Mouse (Mus musculus) urinary bladder, adult 18-20 months (tissue): ENCODE data around the gene Wt1.

Experiments used
- DNase-seq, 2 experiments: peaks; one replicate each; pipeline ENCODE4 v3.0.0; 2022; ENCODE audit warnings: low spot score in 2 of 2, mixed read lengths in 2 of 2

The Wt1 gene

DNA sequence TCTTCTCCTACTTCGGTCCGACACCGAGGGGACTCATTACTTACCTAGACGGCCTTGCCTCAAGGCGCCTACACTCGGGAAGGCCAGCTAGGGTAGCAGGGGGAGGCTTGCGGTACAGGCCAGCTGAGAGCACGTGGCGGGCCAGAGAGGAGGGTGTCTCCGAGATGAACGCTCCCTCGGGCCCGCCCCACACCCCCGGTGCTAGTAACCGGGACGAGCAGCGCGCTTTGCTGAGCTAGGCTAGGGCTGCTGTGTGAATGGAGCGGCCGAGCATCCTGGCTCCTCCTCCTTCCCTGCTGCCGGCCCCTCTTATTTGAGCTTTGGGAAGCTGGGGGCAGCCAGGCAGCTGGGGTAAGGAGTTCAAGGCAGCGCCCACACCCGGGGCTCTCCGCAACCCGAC lies at the start of gene Wt1:
Gene Wt1 (plus strand): TSS at position 251 of the 400 bp plus-strand sequence.
- peak in 1 of 2 experiments; percentile 54 for DNase-seq

DNA sequence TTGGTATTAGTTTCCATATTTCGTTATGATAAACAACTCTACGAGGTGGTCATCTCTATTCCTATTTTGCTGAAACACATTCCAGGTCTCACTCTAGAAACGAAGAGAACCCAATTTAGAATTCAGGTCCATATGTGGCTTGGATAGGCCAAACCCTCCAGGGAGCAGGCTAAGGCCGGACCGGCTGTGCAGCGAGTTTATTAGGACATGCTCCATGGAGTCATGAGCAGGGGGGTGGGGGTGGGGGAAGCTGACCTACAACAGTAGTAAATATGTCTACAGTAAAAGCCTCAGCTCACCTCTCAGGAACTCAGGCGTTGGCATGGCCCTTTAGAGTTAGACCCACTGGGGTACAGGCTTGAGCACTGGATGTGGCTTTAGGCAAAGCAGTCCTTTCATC lies 49.2 kb upstream of the Wt1 start:
- no peak for DNase-seq

DNA sequence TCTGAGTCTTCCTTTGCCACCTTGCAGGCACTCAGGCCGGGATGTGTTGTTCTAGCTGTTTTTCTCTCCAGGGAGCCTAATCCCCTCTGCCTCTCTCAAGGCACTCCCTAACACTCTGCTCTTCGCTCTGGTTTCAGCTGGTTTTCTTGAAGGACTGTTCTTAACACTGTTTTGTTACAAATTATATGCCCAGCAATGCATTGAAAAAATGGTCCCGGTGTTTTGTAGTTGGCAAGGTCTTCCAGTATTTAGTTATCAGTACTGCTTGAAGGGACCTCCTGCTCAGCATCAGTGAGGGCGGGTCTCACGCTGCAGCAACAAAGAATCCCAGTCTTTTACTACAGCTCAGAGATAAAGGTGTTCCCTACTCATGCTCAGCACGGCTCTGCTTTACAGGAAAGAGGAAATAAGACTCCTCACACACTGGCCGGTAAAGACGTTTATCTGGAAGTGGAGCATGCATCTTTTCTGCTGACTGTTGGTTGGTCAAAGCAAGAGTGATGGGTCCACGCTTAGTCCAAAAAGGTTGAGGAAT lies 44.0 kb upstream of the Wt1 start:
- DNase-seq, result no peak

DNA sequence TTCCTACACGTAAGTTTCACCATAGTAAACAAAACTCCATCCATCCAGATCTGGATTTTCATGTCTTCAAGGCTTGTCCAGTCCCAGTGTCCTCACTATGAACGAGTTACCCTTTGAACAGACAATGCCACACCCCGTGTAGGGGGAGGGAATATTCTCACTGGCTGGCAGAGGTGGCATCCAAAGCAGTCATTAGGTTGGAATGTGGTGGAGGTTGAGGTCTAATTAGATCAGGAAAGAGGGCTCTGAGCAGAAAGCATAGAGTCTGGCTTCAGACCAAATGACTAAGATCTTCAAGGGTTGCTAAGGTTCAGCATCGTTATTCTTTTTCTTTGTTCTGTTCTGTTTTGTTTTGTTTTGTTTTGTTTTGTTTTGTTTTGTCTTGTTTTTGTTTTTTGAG lies 42.3 kb upstream of the Wt1 start:
- no peak for DNase-seq

DNA sequence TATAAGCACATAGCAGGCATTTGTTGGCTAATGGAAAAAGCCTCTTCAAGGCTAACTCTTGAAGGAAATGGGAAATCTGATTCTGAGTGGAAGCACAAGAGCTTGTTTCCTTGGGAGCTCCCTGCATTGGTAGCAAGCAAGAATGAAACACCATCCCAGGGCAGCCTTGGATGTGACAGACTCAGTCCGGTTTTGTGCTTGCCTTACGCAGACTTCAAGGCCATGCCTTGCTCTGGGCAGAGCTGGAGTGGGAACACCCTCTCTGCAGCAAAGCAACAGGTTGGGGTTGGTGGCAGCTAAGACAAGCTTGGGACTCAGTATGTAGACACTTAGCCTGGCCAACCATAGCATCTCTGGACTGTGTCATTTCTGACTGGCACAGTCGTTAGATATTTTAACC lies 40.2 kb upstream of the Wt1 start:
- no peak for DNase-seq

DNA sequence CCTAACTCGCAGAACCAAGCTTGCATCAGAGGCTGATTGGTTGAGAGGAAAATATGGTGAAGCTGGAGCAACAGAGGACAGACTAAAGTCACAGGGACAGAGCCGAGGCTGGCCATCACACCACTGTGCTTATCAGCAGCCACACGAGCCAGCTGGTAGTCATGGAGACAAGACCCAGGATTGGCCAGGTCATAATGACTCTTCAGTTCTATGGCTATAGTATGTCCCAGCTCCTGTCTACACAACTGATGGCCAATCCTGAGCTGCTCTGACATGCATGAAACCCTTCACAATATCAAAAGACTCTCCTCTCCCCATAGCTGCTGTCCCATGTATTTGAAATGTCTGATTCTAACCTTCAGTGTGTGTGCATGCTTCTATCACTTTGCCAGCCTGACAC lies 38.3 kb upstream of the Wt1 start:
- no peak for DNase-seq

DNA sequence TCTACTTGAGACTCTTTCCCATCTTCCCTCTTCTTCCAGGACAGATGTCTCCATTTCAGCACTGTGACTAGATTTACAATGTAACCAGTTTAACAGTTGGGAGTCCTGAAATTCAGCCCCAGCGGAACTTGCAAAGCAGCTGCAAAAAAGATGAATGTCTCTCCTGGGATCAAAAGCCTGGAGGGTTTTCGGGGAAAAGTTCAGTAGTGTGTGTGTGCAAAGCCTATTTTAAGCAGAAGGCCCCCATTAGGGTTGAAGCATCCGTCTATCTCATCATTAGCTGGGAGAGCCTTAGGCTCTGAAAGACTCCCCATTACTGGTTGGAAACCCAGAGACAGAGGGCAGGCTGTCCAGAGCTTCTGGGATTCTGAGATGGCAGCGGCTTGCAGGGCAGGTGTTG lies 37.2 kb upstream of the Wt1 start:
- no peak for DNase-seq

DNA sequence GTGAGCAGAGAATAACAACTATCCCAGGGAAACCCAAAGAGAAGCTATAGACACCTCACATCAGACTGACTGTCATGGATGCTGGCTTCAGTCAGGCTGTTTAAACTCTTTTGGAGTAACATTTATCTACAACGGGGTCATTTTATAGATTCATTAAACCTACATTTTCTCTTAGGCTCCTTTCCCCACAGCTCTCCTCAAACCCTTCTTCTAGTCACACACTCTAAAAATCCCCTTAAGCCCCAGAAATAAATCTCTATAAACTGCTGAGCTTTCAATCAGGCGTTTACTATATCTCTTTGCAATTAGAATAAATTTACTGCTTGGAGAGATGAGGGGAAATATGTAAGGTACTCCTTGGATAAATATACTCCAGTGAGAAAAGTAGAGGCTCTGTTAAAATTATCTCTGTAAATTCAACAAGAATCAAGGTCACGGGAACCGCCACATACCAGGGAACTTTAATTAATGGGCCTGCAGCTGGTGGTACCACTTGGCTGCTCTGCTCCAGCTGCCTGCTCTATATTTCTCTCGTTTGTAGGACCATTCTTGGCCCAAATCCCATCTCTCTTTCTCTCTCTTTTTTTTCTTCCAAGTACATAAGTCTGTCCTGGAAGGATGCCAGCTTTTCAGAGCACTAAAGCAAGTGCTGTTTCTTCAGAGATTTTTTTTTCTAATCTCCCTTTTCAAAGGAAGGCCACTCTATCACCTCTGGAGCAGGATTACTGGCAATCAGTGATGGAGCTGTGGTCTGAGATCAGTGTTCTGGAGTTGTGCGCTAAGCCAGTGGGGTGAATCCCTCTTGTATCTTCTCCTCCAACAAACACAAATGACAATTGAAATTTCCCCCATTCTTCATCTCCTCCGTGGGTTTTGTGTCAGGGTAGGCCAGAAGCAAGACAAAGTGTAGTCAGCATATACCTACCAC lies 36.5 kb upstream of the Wt1 start:
- DNase-seq, result no peak

DNA sequence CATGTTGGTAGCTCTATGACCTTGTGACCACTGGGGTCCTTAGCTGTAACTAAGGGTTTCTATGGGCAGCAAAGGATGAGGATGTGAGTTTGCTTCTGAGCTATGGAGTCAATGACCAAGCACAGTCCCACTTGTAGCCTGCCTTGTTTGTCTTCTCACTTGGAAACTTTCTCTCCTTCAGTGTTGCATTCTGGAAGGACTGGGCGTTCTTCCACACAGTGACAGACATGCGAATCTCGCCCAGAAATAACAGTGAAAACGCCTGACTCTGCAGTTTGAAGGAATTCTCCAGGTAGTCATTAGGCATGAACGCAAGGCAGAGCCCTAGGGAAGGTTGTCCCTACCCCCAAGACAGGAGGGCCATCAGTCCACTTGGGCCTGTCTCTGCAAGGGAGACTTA lies 35.3 kb upstream of the Wt1 start:
- DNase-seq, result no peak

DNA sequence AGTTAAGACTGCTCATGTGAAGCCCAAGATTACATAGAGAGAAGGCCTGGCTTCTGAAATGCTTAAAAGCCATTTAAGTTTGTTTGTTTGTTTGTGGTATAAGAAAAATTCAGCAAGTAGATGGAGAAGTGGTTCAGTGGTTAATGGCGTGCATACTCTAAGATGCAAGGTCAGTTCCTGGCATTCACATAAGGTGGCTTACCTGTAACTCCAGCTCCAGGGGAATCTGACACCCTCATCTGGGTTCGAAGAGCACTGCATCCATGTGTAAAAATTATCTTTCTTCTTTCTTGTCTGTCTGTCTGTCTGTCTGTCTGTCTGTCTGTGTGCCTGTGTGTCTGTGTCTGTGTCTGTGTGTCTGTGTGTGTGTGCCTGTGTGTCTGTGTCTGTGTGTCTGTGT lies 34.6 kb upstream of the Wt1 start, which contains the start of gene Gm11060:
Gene Gm11060 (plus strand): TSS at position 301 of the 400 bp plus-strand sequence.
- DNase-seq, result no peak

DNA sequence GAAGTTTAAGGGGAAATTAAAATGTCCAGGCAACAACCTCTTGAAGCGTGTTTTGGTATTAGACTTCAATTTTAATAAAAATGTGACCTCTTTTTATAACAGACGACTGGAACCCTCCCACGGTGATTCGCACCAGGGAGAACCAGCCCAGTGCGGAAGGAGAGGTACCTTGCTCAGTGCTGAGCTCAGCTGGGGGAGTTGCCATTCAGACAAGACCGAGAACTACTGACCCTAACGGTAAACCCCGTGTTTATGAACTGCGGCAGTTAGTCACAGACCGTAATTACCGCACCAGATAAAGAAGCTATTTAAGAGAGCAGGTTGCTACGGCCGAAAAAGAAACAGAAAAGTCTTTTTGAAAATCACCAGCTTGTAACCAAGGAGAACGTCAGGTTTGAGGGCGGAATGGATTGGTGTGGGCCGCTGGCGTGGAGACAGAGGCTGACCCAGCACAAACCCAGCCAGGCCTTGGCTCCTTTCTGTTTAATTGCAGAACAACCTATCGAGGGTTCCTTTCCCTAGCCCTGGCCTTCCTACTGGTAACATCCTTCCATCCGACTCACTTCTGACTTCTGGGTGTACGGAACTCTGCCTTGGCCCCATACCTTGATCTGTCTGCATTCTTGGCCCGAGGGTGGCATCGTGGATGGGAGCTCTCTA lies 28.9 kb upstream of the Wt1 start:
- no peak for DNase-seq

DNA sequence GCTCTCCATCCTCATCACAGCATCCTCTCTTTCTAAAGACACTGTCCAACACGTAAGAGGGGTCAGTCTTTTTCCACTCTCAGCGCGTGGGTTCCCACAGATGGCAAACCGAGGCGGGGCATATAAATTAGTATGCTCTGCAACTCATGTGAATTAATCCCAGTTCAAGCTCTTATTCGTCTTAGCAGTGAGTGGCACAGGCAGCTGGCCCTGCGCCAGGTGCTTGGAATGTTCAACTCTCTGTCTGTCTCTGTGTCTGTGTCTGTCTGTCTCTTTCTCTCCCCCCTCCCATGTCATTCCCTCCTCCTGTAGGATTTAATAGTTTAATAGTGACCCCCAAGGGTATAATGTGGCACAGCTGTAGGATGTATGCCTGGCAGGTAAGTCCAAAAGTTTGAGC lies 26.9 kb upstream of the Wt1 start:
- no peak for DNase-seq

DNA sequence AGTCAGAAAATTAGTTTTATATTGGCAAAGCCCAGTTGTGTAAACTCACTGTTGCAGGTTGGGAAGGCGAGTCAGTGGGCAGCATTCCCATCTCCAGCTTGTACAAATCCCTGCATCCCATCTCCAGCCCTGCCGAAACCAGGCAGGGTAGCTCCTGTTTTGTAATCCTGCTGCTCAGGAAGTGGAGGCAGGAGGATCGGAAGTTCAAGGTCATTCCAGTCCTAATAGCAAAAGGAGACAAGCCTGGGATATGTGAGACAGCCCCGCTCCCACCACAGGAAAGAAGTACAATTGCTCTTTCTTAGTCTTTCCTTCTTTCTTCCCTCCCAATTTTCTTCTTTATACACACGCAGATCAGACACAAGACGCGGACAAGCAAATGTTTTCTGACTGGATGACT lies 25.8 kb upstream of the Wt1 start:
- no peak for DNase-seq

DNA sequence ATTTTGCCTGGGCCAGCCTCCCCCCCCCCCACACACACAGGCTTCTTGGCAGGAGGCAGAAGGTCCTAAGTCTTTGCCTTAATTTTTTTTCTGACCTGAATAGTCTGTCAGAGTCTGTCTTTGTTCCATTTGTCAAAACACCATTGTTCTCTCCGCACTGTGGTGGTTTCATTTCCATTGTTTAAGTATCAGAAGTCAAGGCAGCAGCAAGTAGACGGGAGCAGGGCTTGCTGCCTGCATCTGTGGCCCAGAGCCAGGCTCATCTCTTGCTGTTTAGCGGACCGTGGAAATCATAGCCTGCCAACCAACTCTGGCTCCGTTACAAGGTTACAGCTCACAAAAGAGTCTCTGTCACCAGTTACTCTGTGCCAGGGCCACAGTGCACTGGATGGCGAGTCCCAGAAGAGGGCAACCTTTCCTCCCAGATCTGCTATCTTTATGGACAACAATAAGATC lies 17.6 kb upstream of the Wt1 start:
- DNase-seq, result no peak

DNA sequence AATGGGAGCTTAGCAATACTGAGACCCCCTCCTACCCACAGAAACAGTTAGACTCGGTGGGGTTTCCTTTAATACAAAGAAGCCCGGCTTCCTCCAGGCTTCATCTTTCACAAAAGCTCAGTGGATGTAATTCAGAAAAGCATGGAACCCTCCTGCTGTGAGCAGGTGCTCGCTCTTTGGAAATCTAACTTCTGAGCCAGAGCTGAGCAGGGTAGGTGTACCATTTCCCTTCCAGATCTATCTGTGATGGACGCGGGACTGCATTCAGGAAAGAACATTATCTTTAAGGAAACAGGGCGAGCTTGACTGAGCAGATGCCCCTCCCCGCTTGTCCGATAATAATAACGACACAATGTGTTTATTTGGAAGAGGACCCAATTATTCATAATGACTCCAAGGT lies 12.3 kb upstream of the Wt1 start:
- no peak for DNase-seq

DNA sequence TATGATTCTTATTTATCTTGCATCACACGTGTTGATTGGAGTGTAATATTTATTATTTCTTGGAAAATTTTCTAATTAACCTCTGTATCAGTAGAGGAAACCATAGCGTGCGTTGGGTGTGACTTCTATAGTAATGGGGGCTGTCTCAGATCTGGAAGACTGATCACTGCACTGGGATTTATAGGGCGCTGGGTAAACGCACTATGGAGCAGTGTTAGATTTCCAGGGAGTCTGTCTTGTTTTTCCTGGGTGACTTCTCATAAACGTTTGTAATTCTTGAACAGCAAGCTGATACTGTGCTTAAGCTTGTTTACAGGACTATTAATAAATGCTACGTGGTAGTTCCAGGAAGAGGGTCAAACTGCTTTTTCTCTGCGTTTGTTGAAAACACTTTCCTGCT lies 8.7 kb upstream of the Wt1 start:
- DNase-seq, result no peak

DNA sequence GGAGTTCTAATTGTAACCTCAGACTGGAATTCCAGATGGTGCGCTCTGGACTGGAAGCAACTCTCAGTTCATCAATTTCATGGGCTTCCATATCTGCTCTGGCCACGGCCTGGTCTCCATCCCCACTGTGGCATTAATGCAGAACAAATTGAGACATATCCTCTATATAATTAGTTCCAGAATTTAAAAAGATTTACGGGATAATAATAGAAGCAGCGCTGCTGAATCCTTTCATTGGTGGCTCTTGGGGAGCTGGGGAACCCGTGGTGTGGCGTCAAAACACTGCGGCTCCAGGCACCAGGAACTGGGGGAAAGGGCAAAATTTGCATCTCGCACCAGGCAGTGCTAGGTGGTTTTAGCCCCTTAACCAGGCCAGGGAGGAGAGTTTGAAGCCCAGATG lies 4.1 kb upstream of the Wt1 start:
- DNase-seq, result no peak

DNA sequence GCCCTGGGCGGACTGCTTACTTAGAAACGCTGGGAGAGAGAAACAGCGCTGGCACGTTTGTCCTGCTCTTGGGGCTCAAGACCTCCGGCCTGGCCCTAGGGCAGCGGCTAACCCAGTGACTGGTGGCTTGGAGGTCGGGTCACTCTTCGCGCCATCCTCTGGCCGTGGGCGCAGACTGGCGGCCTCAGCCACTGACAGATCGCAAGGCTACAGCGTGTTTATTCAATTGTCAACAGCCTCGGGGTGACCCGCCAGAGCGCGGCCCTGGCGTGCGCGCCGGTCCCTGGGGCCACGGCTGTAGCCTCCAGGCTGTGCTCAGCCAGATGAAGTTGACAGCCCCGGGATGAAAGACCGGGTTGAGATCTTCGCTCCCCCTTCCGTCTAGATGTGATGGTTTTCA lies 3.4 kb upstream of the Wt1 start:
- no peak for DNase-seq

DNA sequence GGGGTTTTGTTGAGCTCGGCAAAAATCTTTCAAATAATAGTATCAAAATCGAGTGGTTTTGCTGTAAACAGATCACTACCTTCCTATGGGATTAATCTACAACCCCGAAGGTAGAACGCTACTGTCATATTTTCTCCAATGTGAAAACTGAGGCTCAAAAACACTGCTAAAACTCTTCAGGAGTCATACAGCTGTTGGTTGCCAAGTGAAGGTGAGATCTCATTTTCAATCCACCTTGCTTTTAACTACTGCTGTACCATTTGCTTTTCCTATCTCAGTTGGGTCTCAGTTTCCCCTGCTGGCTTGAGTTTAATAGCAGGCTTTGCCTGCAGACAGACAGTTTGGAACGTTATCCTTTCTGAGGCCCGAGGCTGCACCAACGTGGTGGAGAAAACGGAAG lies 2.9 kb upstream of the Wt1 start:
- no peak for DNase-seq

DNA sequence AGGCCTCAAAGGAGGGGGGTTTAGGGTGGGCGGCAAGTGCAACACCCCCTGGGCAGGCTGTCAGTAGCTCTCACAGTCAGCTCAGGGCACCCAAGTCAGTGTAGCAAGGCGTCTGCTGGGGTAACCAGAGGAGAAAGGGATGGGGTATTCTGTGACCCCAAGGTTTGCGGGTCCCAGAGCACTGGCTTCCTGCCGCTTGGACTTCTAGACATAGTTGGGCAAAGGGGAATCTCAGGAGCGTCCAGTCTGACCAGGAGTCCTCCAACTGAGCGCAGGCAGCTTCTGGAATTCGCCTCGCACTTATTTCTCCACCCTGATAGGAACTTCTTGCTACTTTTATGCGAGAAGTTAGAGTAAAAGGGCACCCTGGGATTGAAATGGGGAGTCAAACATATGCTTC lies 2.4 kb upstream of the Wt1 start:
- DNase-seq, result no peak

DNA sequence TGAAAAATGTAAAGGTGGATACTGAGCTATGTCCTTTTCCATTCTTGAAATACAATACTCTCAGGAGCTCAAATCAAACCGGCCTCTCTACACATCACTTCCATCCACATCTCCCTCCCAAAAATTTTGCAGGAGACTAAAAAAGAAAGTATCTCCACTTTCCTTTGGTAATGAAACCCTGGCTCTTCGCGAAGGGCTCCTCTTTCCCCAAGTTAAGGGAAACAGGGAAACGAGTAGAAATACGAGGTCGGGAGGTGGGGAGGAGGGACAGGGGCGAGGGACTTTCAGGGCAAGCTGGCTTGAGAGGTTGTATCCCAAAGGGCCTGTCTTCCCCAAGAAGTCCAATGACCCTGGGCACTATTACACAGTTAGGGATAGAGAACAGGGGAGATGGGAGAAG lies 1.9 kb upstream of the Wt1 start:
- DNase-seq, result no peak

DNA sequence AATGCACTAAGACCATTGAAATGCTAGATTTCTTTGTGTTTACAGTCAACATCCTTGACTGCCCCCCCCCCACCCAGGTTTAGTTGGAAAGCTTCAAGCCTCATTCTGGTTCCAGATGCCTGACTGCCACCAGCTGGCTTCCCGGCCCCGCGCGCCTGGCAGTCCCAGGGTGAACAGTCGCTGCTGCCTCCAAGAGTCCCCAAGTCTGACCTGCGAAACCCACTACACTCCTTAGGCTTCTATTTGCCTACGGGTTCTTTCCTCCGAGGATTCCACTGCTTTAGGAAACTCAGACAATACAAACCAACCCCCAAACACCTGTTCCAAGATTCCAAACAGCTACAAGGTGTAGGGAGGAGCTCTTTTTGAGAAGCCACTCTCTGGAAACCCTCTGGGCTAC lies 1.1 kb upstream of the Wt1 start:
- DNase-seq, result no peak

DNA sequence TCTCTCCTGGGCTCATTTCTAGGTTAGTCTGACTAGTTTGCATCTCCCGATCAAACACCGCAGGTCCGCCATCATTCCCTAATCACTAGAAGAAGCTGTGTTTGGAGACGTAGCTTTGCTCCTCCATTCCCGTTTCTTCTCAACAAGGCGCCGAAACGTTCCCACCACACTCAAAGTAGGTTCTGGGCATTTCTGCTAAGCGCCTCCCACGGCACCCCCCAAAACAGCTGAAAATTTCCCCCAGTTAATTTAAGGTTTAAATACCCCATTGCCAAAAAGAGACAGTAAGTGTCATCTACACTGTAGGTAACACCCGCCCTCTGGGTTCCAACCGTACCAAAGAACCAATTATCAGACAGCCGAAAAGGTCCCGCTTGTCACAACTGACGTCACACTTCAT lies 688 bp upstream of the Wt1 start:
- no peak for DNase-seq
